Mouse (Mus musculus): ENCODE measurements around the gene Clec18a. TPM values are rescaled to one million over a fixed set of nuclear protein-coding genes. Genes with fewer than 3 reads are reported as not detected.

Gene Clec18a
- not detected for polyA plus RNA-seq (2017; shearing (Covaris generic))

GRCm38 (mm10) chr8:111092326-111092725 is at the start of gene Clec18a:
Gene Clec18a (minus strand): TSS chr8:111092426.

GRCm38 (mm10) chr8:111093865-111094718 is 1.9 kb upstream of the Clec18a start, which contains the start of gene Pdpr:
Gene Pdpr (plus strand): TSS chr8:111094630.

GRCm38 (mm10) chr8:111056158-111056663 is 36.0 kb downstream of the Clec18a start, which contains the start of gene Exosc6:
Gene Exosc6 (plus strand): TSS chr8:111056339.

GRCm38 (mm10) chr8:111032916-111033315 is 59.3 kb downstream of the Clec18a start, which contains the start of gene Aars:
Gene Aars (plus strand): TSS chr8:111033144.

GRCm38 (mm10) chr8:111031572-111031971 is 60.7 kb downstream of the Clec18a start, which contains the start of gene Ddx19b:
Gene Ddx19b (minus strand): TSS chr8:111031751.

Other genes starting within 250 kb of the Clec18a start
- 56.0 TPM for gene Cog4, start 245.8 kb downstream of the Clec18a start, polyA plus RNA-seq (2017; shearing (Covaris generic))
- 180 TPM for gene Sf3b3, start 245.6 kb downstream of the Clec18a start, polyA plus RNA-seq (2017; shearing (Covaris generic))
- gene Fuk, start 189.9 kb downstream of the Clec18a start, polyA plus RNA-seq (2017; shearing (Covaris generic)): 11.8 TPM
- gene St3gal2, start 172.5 kb downstream of the Clec18a start, polyA plus RNA-seq (2017; shearing (Covaris generic)): 38.0 TPM
- gene Ddx19a, start 94.6 kb downstream of the Clec18a start, polyA plus RNA-seq (2017; shearing (Covaris generic)): 23.9 TPM
- gene Ddx19b, start 60.7 kb downstream of the Clec18a start, polyA plus RNA-seq (2017; shearing (Covaris generic)): 14.8 TPM
- gene Aars, start 59.3 kb downstream of the Clec18a start, polyA plus RNA-seq (2017; shearing (Covaris generic)): 45.1 TPM
- gene Exosc6, start 36.1 kb downstream of the Clec18a start, polyA plus RNA-seq (2017; shearing (Covaris generic)): 34.5 TPM
- 18.8 TPM for gene Pdpr, start 2.2 kb upstream of the Clec18a start, polyA plus RNA-seq (2017; shearing (Covaris generic))
- gene Glg1, start 166.8 kb upstream of the Clec18a start, polyA plus RNA-seq (2017; shearing (Covaris generic)): 106 TPM
- 33.2 TPM for gene Rfwd3, start 207.8 kb upstream of the Clec18a start, polyA plus RNA-seq (2017; shearing (Covaris generic))
- 2.1 TPM for gene Mlkl, start 245.8 kb upstream of the Clec18a start, polyA plus RNA-seq (2017; shearing (Covaris generic))

Data from CD4-positive, CD25-positive, alpha-beta regulatory T cell (primary cell).